Mouse (Mus musculus) hindbrain, embryonic 11.5 days (tissue): ENCODE data around the gene 4921517D22Rik. TPM values are rescaled to one million over a fixed set of nuclear protein-coding genes. Genes with fewer than 3 reads are reported as not detected.
A peak's percentile ranks its signal among the peaks of the same experiment; 100 is the strongest.
"Not testable (repeated sequence)": the region's sequence is repeated elsewhere in the genome, so short reads cannot be mapped to it uniquely, and the experiment has no call there.

Source experiments
- ATAC-seq: fragments of 200-750 bp; cut with Nextera tagmentation; 2 replicates; pipeline ENCODE4 v1.8.0; 2017; ENCODE audit warnings: mild to moderate bottlenecking, moderate TSS enrichment, moderate library complexity; ENCODE audit not compliant: low FRiP score
- DNase-seq: peaks from one replicate; pipeline ENCODE4 v3.0.0-alpha.2; 2015; ENCODE audit warnings: low spot score
- H3K27ac ChIP-seq: fragments of 300-500 bp; sonication (generic); 2 replicates; pipeline ENCODE4 v1.5.1; 2014; ENCODE audit warnings: mild to moderate bottlenecking, low read depth, low read length
- H3K27me3 ChIP-seq: fragments of 300-500 bp; sonication (generic); 2 replicates; pipeline ENCODE4 v1.6.1; 2014; ENCODE audit warnings: mild to moderate bottlenecking, low read length, moderate library complexity, mixed read lengths; ENCODE audit not compliant: control insufficient read depth, insufficient read depth
- H3K36me3 ChIP-seq: fragments of 300-500 bp; sonication (generic); 2 replicates; pipeline ENCODE4 v1.6.1; 2014; ENCODE audit warnings: mild to moderate bottlenecking, low read length, moderate library complexity, mixed read lengths; ENCODE audit not compliant: control insufficient read depth, insufficient read depth
- H3K4me1 ChIP-seq: fragments of 300-500 bp; sonication (generic); replicated peaks from 2 replicates; pipeline ENCODE4 v1.6.1; 2014; ENCODE audit warnings: low read length, mixed read lengths; ENCODE audit not compliant: control insufficient read depth, insufficient read depth
- H3K4me2 ChIP-seq: fragments of 300-500 bp; sonication (generic); replicated peaks from 2 replicates; pipeline ENCODE4 v1.6.1; 2014; ENCODE audit warnings: mild to moderate bottlenecking, low read depth, low read length
- H3K4me3 ChIP-seq: fragments of 300-500 bp; sonication (generic); 2 replicates; pipeline ENCODE4 v1.5.1; 2014; ENCODE audit warnings: low read depth, low read length
- H3K9ac ChIP-seq: fragments of 300-500 bp; sonication (generic); 2 replicates; pipeline ENCODE4 v1.6.1; 2014; ENCODE audit warnings: low read depth, low read length
- H3K9me3 ChIP-seq: fragments of 300-500 bp; sonication (generic); 2 replicates; pipeline ENCODE4 v1.6.1; 2016; ENCODE audit warnings: low read length; ENCODE audit not compliant: control insufficient read depth
- WGBS: fragments of 180-500 bp; shearing (Covaris S2); extraction: QIAGEN DNeasy Blood & Tissue Kit; methylation state at CpG from one replicate; pipeline ENCODE4 v1.1.7; 2014; 5-methylcytosine and 5-hydroxymethylcytosine counted together
- polyA plus RNA-seq: library from polyadenylated mRNA; unstranded; fragments of >200 nt; fragmentation: Nextera tagmentation; extraction: Ambion mirVana; gene quantifications from 2 replicates; pipeline ENCODE4 v1.2.1, GENCODE M21; 2014

The 4921517D22Rik gene
- polyA plus RNA-seq, 1 experiment from 2014 or later = not detected

DNA sequence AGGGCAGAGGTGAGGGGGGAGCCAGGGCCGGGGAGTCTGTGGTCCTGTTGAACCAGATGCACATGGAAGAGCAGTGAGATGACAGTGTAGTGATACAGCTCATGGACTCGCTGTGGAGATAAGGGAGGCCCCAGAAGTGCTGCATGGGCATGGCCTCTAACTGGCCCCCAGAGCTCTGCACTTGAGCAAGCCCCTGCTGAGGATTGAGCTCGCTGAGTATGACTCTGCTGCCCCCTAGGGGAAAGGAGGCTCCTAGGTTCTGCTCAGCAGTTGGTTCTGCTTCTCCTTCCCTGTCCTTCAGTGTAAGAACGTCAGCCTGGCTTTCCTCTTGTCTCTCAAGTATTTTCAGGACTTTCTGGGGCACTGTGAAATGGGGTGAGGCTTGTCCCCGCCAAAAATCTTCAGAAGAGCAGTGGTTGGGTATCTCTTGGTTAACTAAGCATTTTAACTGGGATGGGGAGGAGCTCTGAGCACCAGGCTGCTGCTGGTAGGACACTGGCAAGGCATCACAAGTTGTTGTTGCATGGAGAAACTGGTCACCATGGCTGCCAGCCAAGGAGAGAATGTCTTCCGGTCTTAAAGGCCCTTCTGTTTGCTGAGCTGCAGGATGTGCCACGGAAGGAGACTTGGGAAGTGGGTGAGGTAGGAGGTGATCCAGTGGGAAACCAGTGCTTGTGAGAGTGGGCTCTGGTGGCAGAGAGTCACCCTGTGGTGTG, 34.6 kb upstream of the 4921517D22Rik start:
- Histone ChIP-seq H3K27ac (no peak overlapping the region), H3K27me3 (no peaks in the 10 kb centered on the region), H3K4me2 (no peak overlapping the region), H3K9me3 (no peaks in the 10 kb centered on the region), H3K36me3 (no peaks in the 10 kb centered on the region), H3K4me3 (no peak overlapping the region), H3K4me1 (no peaks in the 10 kb centered on the region), H3K9ac (no peak overlapping the region)
- ATAC-seq = peak; percentile 89
- 28% methylated on average over 7 of the region's 7 CpGs for WGBS
- DNase-seq = peak; percentile 91

DNA sequence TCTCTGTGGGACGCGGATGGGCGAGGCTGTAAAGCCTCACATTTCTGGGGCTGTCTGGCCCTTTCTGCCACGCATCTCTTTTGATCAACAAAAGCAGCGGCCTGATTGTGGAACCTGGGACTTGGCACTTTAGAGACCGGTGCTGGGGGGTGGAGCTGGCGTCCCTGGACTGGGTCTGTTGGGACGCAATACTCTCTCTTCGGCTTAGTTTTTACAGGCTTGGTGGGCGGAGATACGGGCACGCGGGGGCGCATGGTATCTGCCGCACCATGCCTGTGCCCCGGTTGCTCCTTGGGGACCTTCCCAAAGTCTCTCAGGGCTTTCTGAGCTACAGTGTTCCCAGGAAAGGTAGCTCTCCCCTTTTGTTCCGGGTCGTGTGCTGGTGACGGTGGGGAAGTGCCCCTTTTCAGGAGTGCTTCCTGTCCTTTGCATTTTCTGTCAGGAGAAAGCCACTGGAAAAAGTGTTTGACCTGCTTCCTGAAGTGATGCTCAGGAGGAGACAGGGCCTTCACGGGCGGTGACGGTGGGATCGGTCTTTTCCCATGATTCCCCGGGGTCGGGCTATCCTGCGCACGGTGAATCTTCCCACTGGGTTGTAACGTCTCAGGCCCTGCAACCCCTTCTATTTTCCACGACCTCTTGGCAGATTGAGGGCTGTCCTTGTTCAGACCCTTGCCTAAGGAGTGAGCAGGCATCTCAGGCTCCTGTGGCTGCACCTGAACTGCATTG, 32.4 kb upstream of the 4921517D22Rik start:
- no peak overlapping the region for H3K4me3 ChIP-seq
- ATAC-seq = no peak
- H3K4me1 ChIP-seq = no peaks in the 10 kb centered on the region
- no peaks in the 10 kb centered on the region for H3K9me3 ChIP-seq
- no peak overlapping the region for H3K27ac ChIP-seq
- no peaks in the 10 kb centered on the region for H3K27me3 ChIP-seq
- 33% methylated on average over 29 of the region's 29 CpGs for WGBS
- H3K36me3 ChIP-seq = no peaks in the 10 kb centered on the region
- peak overlapping the region; percentile 22; the same call in 1 of the 2 replicates for H3K4me2 ChIP-seq
- peak overlapping the region; percentile 24; the same call in 1 of the 2 replicates for H3K9ac ChIP-seq
- DNase-seq = peak; percentile 13

DNA sequence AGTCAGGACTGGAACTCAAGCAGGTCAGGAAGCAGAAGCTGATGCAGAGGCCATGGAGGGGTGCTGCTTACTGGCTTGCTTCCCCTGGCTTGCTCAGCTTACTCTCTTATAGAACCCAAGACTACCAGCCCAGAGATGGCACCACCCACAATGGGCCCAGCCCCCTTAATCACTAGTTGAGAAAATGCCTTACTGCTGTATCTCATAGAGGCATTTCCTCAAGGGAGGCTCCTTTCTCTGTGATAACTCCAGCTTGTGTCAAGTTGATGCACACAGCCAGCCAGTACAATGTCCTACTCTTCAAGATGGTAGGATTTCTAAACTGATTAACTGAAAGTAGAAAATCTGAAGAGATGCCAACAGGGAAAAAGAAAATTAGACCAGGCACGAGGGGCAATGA, 28.2 kb upstream of the 4921517D22Rik start:
- H3K36me3 ChIP-seq, H3K4me2 ChIP-seq, H3K27me3 ChIP-seq, DNase-seq, H3K4me1 ChIP-seq, ATAC-seq, H3K4me3 ChIP-seq, H3K27ac ChIP-seq, H3K9ac ChIP-seq, H3K9me3 ChIP-seq: not testable (repeated sequence)
- 81% methylated on average over 1 of the region's 1 CpGs for WGBS

DNA sequence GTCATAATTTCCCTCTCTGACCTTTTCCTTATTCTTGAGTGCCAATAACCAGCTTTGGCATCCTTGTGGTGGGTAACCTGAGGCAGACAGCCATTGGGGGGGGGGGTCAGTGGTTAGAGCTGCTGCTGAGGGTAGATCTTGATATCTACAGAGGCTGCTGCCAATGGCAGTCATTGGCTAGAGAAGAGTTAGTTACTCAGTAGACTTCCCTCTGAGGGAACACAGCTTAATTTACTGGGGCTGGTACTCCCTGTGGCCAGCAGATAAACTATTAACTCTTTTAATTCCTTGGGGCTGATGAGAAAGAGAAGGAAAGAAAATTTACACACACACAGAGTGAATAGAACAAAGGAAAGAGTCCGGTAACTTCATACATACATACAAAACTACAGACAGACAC, 25.6 kb upstream of the 4921517D22Rik start:
- Histone ChIP-seq H3K36me3 (no peaks in the 10 kb centered on the region), H3K4me1 (no peaks in the 10 kb centered on the region), H3K9me3 (no peaks in the 10 kb centered on the region), H3K27ac (no peak overlapping the region), H3K27me3 (no peaks in the 10 kb centered on the region), H3K9ac (no peak overlapping the region), H3K4me2 (no peak overlapping the region), H3K4me3 (no peak overlapping the region)
- ATAC-seq (no peak), DNase-seq (no peak)
- 94% methylated on average over 1 of the region's 1 CpGs for WGBS

DNA sequence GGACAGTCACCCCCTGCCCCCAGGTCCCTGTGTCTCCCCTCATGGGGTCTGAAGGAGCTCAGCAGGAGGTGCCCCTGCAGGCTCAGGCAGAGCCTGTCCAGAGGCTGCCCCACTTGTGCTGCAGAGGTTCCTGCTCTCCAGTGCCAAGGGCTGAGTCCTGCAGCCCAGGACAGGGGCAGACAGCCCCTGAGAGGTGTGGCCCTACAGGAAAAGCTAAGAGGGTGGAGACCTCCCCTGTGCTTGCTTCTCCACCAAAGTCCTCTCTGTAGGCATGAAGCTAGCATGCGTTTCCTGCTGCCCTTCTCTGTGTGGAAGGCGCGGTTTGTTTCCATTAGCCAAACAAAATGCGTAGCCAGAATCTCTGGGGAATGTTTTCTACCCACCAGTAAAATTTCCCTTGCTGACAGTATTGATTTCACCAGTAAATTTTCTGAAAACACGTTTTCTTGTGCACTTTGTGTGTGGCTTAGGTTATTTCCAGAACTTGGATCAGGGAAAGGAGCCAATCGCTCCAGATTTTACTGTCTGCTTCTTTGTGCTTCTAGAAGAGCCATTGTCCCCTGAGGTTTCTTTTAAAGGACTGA, 25.0 kb upstream of the 4921517D22Rik start:
- not testable (repeated sequence) for ATAC-seq, H3K9me3 ChIP-seq, H3K27me3 ChIP-seq, DNase-seq, H3K27ac ChIP-seq, H3K4me3 ChIP-seq, H3K36me3 ChIP-seq, H3K9ac ChIP-seq, H3K4me2 ChIP-seq, H3K4me1 ChIP-seq
- WGBS = 41% methylated on average over 6 of the region's 6 CpGs

DNA sequence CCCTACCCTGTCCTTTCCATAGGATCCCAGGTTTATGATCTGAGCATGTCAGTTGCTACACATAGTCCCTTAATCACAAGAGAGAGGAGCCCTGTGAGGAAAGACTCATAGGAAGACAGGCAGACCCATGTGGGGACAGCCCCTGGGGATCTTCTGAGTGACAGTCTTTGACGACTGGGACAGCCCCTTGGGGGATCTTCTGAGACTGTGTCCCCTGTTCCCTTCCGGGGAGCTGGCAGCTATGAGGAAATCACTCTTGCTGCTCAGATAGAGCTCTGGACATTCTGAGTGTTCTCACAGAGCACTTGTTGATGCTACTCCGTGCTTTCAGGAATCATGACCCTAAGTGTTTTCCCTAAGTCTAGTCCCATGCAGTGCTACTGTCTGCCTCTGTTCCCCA, 19.8 kb upstream of the 4921517D22Rik start:
- no peaks in the 10 kb centered on the region for H3K4me1 ChIP-seq
- no peak overlapping the region for H3K9ac ChIP-seq
- H3K4me3 ChIP-seq = no peak overlapping the region
- 42% methylated on average over 3 of the region's 3 CpGs for whole genome bisulfite sequencing
- no peaks in the 10 kb centered on the region for H3K9me3 ChIP-seq
- ATAC-seq (no peak), DNase-seq (no peak)
- no peak overlapping the region for H3K27ac ChIP-seq
- H3K36me3 ChIP-seq = no peaks in the 10 kb centered on the region
- H3K27me3 ChIP-seq = no peaks in the 10 kb centered on the region
- H3K4me2 ChIP-seq = no peak overlapping the region

DNA sequence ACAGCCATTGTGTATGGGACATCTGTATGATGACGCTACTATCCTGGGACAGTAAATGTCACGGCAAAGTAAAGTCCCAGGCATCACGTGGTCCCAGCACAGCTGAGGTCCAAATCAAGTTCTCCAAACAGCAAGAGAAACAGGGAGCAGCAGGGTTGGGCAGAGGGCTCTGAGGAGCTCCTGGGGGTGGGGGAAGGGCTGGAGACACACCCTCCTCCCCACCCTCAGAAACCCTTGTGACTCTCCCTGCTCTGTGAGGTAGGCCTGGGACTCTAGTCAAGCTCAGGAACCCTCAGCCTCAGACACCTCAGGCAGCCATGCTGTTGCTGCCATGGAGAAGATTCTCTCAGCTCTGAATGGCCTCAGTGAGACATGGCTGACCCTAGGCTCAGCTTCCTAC, 18.1 kb upstream of the 4921517D22Rik start, which contains the start of gene Spata31d1b:
Gene Spata31d1b (plus strand): TSS at position 301 of the 400 bp plus-strand sequence.
- not testable (repeated sequence) for ATAC-seq, H3K4me3 ChIP-seq, H3K27ac ChIP-seq, H3K27me3 ChIP-seq, H3K36me3 ChIP-seq, H3K9ac ChIP-seq, H3K9me3 ChIP-seq, H3K4me2 ChIP-seq, H3K4me1 ChIP-seq, DNase-seq
- 73% methylated on average over 3 of the region's 3 CpGs for WGBS

DNA sequence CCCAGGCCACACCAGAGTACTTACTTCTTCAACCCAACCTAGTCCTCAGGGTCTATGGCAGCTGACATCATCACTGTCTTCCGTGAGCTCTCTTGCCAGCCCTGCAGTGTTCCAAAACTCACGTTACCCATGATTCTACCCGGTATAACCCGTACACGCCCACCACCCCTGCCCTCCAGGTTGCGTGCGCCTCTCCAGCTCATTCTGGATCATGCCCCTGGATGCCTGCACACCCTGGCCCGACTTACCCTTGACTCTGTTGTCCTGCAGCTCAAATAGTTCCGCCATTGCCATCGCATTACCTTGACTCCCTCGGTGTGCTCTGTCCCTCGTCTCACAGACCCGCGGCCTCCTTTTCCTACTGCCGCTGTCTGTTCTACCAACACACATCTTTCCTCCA, 16.3 kb upstream of the 4921517D22Rik start, which contains the start of gene Spata31d1a:
Gene Spata31d1a (minus strand): TSS at position 101 of the 400 bp plus-strand sequence.
- no peaks in the 10 kb centered on the region for H3K36me3 ChIP-seq
- WGBS = 94% methylated on average over 15 of the region's 15 CpGs
- no peak within 1 kb of the TSS for H3K27ac ChIP-seq
- no peak within 1 kb of the TSS for H3K9ac ChIP-seq
- no peak within 1 kb of the TSS for H3K4me2 ChIP-seq
- DNase-seq = no peak
- no peak within 1 kb of the TSS for H3K4me3 ChIP-seq
- no peaks in the 10 kb centered on the region for H3K4me1 ChIP-seq
- no peaks in the 10 kb centered on the region for H3K27me3 ChIP-seq
- no peaks in the 10 kb centered on the region for H3K9me3 ChIP-seq
- no peak for ATAC-seq
